Mouse (Mus musculus): ENCODE data around the gene Gpr37. TPM values are rescaled to one million over a fixed set of nuclear protein-coding genes. Genes with fewer than 3 reads are reported as not detected.

Gpr37 gene
- polyA plus RNA-seq, 1 experiment from 2014 or later = 0.61 TPM

GRCm38 (mm10) chr6:25673801-25674200, 16.7 kb downstream of the Gpr37 start:
- Histone ChIP-seq H3K4me3 (no peak overlapping the region), H3K27me3 (no peaks in the 10 kb centered on the region), H3K9ac (no peak overlapping the region), H3K4me1 (no peaks in the 10 kb centered on the region), H3K4me2 (no peak overlapping the region), H3K9me3 (no peaks in the 10 kb centered on the region), H3K27ac (no peak overlapping the region), H3K36me3 (no peaks in the 10 kb centered on the region)
- WGBS = 73% methylated on average over 3 of the region's 3 CpGs
- no peak for ATAC-seq (ENCODE audit: borderline replicate concordance, extremely low read depth, low FRiP score, low TSS enrichment)

GRCm38 (mm10) chr6:25670150-25670549, 20.4 kb downstream of the Gpr37 start:
- H3K4me2 ChIP-seq = no peak overlapping the region
- ATAC-seq (ENCODE audit: borderline replicate concordance, extremely low read depth, low FRiP score, low TSS enrichment) = no peak
- H3K4me3 ChIP-seq = no peak overlapping the region
- no peak overlapping the region for H3K9ac ChIP-seq
- H3K36me3 ChIP-seq = no peaks in the 10 kb centered on the region
- no peaks in the 10 kb centered on the region for H3K4me1 ChIP-seq
- H3K27ac ChIP-seq = no peak overlapping the region
- no peaks in the 10 kb centered on the region for H3K9me3 ChIP-seq
- H3K27me3 ChIP-seq = no peaks in the 10 kb centered on the region
- 39% methylated on average over 4 of the region's 4 CpGs for WGBS

GRCm38 (mm10) chr6:25663942-25664341, 26.6 kb downstream of the Gpr37 start:
- WGBS = 73% methylated on average over 2 of the region's 2 CpGs

GRCm38 (mm10) chr6:25659924-25660675, 30.4 kb downstream of the Gpr37 start:
- WGBS = 77% methylated on average over 3 of the region's 3 CpGs
- no peak for ATAC-seq (ENCODE audit: borderline replicate concordance, extremely low read depth, low FRiP score, low TSS enrichment)
- no peak overlapping the region for H3K9ac ChIP-seq

More at GRCm38 (mm10) chr6:25663942-25664341, 26.6 kb downstream of the Gpr37 start:
- Histone ChIP-seq H3K27me3 (no peaks in the 10 kb centered on the region), H3K27ac (no peak overlapping the region), H3K4me1 (no peaks in the 10 kb centered on the region), H3K4me3 (no peak overlapping the region), H3K4me2 (no peak overlapping the region), H3K36me3 (no peaks in the 10 kb centered on the region), H3K9me3 (no peaks in the 10 kb centered on the region), H3K9ac (no peak overlapping the region)
- ATAC-seq (ENCODE audit: borderline replicate concordance, extremely low read depth, low FRiP score, low TSS enrichment) = no peak

More at GRCm38 (mm10) chr6:25659924-25660675, 30.4 kb downstream of the Gpr37 start:
- Histone ChIP-seq H3K4me2 (no peak overlapping the region), H3K4me1 (no peaks in the 10 kb centered on the region), H3K27me3 (no peaks in the 10 kb centered on the region), H3K9me3 (no peaks in the 10 kb centered on the region), H3K27ac (no peak overlapping the region), H3K36me3 (no peaks in the 10 kb centered on the region), H3K4me3 (no peak overlapping the region)

Other genes with a start within 250 kb of the Gpr37 start
- 32.0 and 34.3 TPM in 2 replicates for gene Pot1a, start 118.5 kb upstream of the Gpr37 start, polyA plus RNA-seq (2015; fragmentation: Nextera tagmentation; extraction: Ambion mirVana)